11 mouse cellular contexts compared by ENCODE assay signal in the genomic region with DNA sequence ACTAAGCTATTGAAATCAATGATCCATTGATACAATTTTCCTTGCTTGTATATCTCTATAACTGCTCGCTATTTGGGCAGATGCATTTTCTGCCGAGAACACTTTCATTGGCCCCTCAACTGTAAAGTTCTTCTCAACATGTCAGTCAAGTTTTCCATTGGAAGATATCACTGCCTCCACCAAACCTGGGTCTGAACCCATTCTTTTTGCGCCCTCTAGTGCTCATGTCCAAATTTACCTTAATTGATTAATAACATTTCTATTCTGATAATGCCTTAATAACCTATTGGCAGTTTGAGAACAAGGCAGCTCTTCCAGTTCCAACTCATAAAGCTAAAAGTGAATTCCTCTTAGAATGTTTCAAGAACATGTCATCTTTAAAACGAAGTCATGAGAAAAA.
DNase-seq lines count a peak whose midpoint lies in the region; TF ChIP-seq lines count a peak whose summit lies in the region.
"Had no signal": no experiment of that assay in that cellular context is flagged by ENCODE, and none has a peak within 500 bp of the region (broad histone marks: within the 10 kb centered on the region; RNA-seq: fewer than 3 reads in every experiment).

No protein-coding gene starts in this region.

- DNase-seq in adrenal gland, postnatal 10 days = peak; percentile 16
- no peak for DNase-seq in adrenal gland, adult 18-20 months (ENCODE audit: low spot score in 2 of 2)
- DNase-seq in kidney, adult 9 months = peak; percentile 10
- DNase-seq in kidney, adult 18-20 months = no peak
- peak; percentile 42 for DNase-seq in 3T3-L1 (ENCODE audit: low read depth, low spot score)
- DNase-seq in neural tube, embryonic 10.5 days (ENCODE audit: extremely low spot score, low spot score) = no peak
- DNase-seq in thymus, postnatal 25 days = no peak
- DNase-seq: heart, adult 11 months had no signal

- TF ChIP-seq CTCF in cortical plate, adult 2 months (IDR thresholded peaks at IDR 0.05; ENCODE audit: extremely low read depth, insufficient read depth, low read length) = peak; percentile 38; the same call in 1 of the 2 replicates

- no peaks in the 10 kb centered on the region for H3K4me1 ChIP-seq in cortical plate, adult 2 months (ENCODE audit: control insufficient read depth, insufficient read depth, low read length)
- H3K4me1 ChIP-seq: hindbrain, embryonic 12.5 days; limb, embryonic 15.5 days had no signal

- H3K27ac ChIP-seq in cortical plate, adult 2 months (ENCODE audit: insufficient read depth, low read length) = no peak overlapping the region
- H3K27ac ChIP-seq: hindbrain, embryonic 12.5 days; limb, embryonic 15.5 days had no signal

- TF ChIP-seq POLR2A in cortical plate, adult 2 months (IDR thresholded peaks at IDR 0.05; ENCODE audit: extremely low read depth, insufficient read depth, low read length) = no peak

- no peak overlapping the region for H3K4me3 ChIP-seq in cortical plate, adult 2 months (ENCODE audit: insufficient read depth, low read length)
- H3K4me3 ChIP-seq: hindbrain, embryonic 12.5 days; limb, embryonic 15.5 days had no signal

Comparison
In these comparisons a context has a peak if more than half of its experiments do, and no peak if none do; other contexts are left out.
1. DNase-seq: peak in adrenal gland, postnatal 10 days (single experiment), kidney, adult 9 months (single experiment) and 3T3-L1 (single experiment); none in adrenal gland, adult 18-20 months (0 of 2), kidney, adult 18-20 months (single experiment), neural tube, embryonic 10.5 days (single experiment) and thymus, postnatal 25 days (single experiment).